Mouse (Mus musculus) cortical plate, adult 2 months (tissue): ENCODE measurements around the gene Zfp36.
"Not testable (repeated sequence)": the region's sequence is repeated elsewhere in the genome, so short reads cannot be mapped to it uniquely, and the experiment has no call there.

ENCODE experiments used
- CTCF ChIP-seq: fragments of 200-500 bp; IDR thresholded peaks from 2 replicates; pipeline ENCODE4 v1.5.1; 2011; ENCODE audit warnings: mild to moderate bottlenecking, control low read depth, low read length; ENCODE audit not compliant: insufficient read depth; ENCODE audit errors: extremely low read depth
- POLR2A ChIP-seq: fragments of 200-500 bp; IDR thresholded peaks from 2 replicates; pipeline ENCODE4 v1.6.1; 2011; ENCODE audit warnings: mild to moderate bottlenecking, low read length, control low read depth; ENCODE audit not compliant: insufficient read depth; ENCODE audit errors: extremely low read depth

DNA sequence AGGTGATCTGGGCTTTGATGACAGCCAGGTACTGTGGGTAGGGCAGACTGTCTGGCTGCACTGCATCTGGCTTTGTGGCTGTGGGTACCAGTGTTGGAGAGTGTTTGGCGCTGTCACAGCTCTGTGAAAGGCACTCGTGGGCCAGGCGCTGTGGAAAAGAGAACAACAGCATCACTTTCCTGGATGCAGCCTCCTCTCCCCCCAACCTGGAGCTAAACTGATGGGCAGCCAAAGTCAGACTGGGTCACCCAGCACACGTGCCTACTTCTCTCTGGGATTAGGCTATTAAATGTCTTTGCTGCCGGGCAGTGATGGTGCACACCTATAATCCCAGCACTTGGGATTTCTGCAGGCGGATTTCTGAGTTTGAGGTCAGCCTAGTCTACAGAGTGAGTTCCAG is 6.8 kb upstream of the Zfp36 start:
- not testable (repeated sequence) for TF ChIP-seq CTCF, POLR2A
